Mouse (Mus musculus): ENCODE measurements around the gene Ado.

GRCm38 (mm10) chr10:67535256-67535655, 13.5 kb downstream of the Ado start, which contains the start of gene Egr2:
- no peak; the same call in 1 of the 2 replicates for TF ChIP-seq CTCF (IDR thresholded peaks at IDR 0.05; ENCODE audit: borderline replicate concordance, extremely low read depth, insufficient read depth, insufficient read length)
- no peak for TF ChIP-seq POLR2A (IDR thresholded peaks at IDR 0.05; ENCODE audit: borderline replicate concordance, extremely low read depth, insufficient read depth, insufficient read length, poor library complexity, severe bottlenecking)

Measured in brain, embryonic 14.5 days (tissue).